Mouse (Mus musculus): Measurements from ENCODE around the gene Otx2.

GRCm38 (mm10) chr14:48659661-48660060, 14.0 kb downstream of the Otx2 start:
- no peak for TF ChIP-seq POLR2A (IDR thresholded peaks at IDR 0.05; ENCODE audit: insufficient read depth, low read length)
- TF ChIP-seq CTCF (IDR thresholded peaks at IDR 0.05; ENCODE audit: low read depth, low read length) = no peak
- no peak for TF ChIP-seq EP300 (IDR thresholded peaks at IDR 0.05; ENCODE audit: insufficient read depth, low read depth, low read length)
